Mouse (Mus musculus) hindlimb bud, embryonic 11.5 days (tissue): ENCODE data around the gene Msn.

Experiments used
- DNase-seq: peaks from one replicate; pipeline ENCODE4 v3.0.0-alpha.2; 2012; ENCODE audit warnings: low read depth, low spot score; ENCODE audit errors: extremely low spot score

Gene Msn

DNA sequence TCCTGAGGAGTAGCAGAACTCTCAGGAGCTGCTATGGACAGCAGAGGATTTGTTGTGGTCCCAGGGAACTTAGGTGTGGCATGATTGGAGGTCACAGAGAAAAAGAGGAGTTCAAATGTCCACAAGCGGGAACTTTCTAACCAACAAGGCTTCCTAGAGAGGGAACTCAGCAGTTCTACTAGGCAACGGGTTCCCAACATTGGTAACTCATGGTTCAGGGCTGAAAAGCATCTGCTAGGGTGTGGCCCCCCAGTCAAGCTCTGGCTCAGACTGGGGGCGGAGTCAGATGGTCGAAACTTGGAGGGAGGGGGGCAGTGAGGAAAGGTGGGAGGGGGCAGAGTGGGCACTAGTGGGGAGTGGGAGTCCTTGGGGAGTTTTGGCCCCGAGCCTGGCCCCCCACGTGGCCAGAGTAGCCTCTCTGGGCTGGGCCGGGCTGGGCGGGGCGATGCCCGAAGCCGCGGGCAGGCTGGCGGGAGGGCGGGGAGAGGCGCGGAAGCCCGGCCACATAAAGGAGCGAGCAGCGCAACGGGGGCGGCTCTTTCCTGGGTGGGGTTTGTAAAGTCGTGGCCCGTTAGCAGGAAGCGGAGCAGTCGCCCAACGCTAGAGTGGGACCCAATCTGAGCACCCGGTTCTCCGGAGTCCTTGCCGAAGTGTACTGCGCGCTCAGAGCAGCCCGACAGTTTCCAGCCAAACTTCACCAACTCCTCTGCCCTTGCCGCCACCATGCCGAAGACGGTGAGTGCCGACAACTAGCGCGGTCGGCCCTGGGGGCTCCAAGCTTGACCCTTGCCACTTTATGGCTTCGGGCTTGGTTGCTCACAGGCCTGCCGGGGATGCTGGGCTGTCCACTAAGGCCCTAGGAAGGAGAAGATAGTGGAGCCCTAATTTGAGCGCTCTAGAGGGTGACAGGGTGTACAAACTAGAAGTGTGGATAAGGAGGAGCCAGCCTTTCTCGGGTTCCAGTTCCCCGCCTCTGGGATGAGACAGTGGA is at the start of gene Msn:
TSS of gene Msn (plus strand) at position 534 of the 991 bp plus-strand sequence.
- no peak for DNase-seq

DNA sequence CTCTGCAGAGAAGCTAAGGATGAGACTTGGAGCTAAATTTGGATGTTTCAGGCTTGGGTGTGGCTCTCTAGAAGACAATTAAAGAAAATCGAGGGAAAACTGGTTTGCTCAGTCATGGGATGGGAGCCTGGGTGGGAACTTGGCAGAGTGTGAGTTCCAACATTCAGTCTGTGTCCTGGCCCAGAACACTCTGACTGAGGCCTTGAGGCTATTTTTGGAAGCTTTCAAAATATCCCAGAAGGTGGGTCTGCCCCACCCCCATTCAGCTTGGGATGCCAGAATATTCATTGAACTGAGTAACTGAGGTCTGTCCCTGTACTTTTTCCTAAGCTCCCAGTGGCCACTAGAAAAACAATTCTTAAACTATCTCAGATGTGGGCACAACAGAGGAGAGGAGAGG is 43.0 kb upstream of the Msn start:
- no peak for DNase-seq

DNA sequence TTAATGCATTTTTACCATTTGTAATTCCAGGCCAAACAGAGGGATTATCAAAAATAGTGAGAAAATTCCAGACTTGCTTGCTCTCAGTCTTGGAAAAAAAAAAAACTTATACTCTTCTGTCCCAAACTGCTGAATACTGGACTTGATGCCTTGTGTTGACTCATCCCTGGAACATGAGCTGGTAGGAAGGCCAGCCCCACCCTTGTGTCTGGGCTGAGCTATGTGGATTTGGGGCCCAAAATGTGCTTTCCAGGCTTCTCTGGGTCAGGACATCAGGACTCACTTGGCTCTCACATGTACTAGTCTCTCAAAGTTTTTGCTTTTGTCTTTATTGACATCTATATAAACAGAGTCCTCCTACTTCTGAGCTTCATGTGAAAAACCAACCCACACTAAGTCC is 18.1 kb upstream of the Msn start:
- no peak for DNase-seq

DNA sequence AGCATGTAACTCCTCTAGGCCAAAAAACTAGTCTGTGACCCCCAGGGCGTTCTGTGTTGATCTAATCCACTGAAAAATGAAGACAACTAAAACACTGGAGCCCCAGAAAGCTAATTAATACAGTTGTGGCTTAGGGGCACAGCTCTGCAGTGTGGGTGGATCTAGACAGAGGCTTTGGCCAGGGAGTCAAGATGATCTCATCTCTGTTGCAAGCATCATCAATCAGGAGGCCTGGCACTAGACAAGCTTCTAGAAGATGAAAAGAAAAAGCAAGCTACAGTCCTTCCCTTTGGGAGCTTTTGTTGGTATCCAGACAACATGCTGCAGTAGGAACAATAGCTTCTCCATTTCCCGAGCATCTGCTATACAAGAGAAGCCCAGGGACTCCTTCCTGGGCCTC is 9.6 kb upstream of the Msn start:
- DNase-seq = no peak

DNA sequence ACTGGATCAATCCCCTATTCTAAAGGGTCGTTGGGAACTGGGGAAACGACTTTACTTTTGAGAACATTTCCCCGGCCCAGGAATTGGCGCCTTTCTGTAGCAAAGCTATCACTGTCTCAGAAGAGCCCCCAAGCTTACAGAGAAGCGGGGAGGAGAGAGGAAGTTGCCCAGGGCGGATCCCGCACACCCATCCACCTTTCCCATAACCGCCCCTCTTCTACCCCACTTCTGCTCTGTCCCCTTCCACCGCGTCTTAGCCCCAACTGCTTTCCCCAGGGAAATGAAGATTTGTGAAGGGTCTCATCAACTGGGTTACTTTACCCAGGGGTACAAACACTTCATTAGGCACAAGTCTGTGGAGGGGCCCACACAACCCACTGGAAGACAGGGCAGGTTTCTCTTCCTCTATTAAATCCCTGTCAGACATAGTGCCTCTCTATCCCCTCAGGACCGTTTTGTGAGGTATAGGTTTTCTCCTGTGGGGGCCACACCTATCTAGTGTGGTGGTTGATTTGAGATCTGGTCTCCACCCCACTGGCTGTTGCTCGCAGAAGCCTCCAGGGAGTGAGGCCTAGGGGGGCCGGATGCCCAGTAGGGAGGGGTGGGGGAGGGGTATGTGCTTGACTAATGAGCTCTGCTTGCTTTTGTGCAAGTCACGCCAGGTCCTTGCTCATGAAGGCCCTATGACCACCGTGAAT is 820 bp downstream of the Msn start:
- DNase-seq = no peak

DNA sequence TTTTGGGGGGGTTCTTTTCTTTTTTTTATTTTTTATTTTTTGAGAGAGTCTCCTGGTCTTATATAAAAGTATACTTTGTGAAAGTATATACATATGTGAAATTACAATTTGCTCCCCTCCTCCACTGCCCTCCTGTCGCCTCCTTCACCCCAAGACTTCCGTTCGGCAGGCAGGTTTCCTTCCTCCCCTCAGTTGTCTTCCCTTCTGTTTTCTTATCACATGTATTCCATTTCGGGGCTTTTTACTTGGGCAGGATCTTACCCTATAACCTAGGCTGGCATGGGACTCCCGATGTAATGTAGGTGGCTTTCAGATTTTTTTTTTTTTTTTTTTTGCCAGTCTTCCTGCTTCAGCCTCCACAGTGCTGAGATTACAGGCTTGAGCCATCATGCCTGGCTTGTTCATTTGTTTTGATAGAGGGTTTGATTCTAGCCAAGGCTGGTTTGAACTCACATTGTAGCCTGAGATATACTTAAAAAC is 1.7 kb downstream of the Msn start:
- DNase-seq = no peak

DNA sequence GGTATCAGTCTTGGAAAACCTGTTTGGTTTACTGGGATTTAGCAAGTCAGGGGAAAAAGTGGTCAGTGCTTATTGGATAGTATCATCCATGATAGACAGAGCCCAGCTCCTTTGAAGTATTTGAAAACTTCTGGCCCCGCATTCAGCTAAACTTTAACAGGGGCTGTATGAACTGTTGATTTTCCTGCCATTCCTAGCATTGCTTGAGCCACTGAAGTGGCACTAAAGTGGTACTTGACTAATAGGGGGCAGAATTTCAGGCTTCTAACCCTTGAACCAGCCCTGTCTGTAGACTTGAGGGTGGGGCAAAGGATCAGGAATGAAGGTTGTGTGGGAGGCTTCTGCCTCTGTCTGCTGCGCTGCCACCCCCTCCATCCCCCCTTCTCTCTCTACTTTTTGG is 3.2 kb downstream of the Msn start:
- no peak for DNase-seq

DNA sequence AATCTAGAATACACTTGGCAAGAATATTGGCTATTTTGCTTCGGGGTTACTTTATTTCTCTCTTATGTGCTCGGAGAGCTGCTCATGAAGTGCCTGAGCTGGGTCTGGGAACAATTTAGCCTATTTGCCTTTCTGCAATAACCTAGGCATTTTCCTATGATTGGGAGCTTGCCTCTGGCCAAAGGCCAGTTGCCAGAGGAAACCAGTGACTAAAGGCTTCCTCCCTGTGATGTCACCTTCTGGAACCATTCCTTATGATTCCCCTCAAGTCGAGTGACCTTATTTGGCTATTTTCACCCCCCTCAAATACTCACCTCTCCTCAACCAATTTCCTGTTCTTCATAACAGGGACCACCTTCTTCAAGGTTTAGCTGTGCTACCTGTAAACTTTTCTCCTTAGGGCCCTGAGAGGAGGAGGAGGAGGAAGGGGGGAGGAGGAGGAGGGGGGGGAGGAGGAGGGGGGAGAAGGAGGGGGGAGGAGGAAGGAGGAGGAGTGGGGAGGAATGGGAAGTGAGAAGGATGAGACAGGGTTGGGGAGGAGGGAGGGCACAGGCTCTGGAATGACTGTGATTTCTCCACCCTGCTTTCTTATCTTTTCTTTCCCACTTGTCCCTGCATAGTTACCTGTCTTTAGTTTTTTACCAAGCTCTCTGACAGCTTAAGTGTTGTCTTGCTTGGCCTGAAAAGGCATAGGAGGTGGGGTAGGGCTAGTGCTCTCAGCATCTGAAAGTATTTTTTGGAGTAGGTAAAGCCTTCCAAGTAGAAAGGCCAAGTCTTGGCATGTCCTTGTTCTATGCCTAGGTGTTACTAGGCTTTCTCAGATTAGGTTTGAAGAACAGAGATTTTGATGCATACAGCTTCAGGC is 11.8 kb downstream of the Msn start:
- no peak for DNase-seq

DNA sequence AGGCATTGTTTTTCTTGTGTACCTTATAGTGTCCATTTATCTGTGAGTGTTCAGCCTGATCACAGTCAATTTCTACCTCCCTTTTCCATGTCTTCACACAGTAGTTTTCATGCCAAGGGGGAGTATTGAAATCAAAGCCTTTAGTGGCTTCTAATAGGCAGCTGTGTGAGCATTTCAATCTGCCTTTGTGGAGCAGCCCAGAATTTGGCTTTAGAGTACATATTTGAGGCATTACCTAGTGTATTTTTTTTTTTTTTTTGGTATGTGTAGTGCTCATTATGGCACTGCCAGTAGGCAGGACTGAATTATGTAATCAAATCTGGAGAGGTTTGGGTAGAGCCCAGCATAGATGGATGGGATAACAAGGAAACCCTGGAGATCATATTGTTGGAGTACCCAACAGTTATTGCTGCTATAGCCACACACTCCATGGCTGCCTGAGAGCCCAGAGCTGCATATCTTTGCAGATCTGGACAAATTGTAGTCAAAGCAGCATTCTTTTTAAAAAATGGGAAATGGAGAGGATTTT is 17.3 kb downstream of the Msn start:
- no peak for DNase-seq

DNA sequence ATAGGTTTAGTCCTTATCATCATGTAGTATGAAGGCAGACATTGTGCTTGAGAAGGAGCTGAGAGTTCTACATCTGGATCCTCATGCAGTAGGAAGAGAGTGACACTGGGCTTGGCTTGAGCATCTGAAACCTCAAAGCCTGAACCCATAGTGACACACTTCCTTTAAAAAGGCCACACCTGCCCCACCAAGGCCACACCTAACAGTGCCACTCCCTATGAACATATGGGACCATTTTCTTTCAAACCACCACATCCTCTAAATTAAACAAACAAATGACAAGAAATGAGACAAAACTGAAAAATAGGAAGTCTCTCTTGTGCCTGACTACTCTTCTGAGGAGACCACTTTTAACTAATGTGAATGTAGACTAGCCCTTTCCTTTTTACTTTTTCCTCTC is 19.7 kb downstream of the Msn start:
- no peak for DNase-seq

DNA sequence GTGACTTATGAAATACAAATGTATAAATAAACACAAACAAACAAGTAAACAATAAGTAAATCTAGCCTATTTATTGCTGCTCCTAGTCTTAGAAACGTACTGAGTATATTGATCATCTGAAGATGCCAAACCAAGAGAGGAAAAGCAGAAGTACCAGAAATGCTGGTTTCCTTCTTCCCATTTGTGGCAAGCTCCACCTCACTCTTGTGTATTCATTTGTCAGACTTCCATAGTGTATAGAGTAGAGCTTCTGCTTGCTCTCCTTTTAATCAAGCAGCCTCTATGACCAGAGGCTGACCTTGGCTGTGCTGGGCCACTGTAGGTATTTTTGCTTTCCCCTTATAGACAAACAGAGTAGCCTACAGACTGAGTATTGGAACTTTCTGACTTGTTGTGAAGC is 21.5 kb downstream of the Msn start:
- DNase-seq = no peak

DNA sequence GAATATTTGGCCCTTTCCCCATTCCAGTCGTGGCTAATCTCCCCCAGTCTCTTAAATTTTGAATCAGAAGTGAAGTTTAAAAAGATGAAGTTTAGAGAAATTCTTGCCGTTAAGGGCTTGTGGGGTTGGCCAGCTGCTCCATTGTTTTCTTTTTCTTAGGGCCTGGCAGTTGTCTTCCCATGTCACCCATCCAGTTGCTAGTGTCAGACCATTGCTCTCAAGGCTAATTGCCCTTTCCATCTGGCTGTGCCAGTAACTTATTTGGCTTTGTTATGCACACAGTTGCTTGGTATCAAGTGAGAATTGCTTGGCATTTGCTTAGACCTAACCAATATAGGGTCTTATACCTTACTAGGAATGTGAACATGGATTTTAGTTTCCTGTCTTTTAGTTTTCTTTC is 24.2 kb downstream of the Msn start:
- DNase-seq = no peak

DNA sequence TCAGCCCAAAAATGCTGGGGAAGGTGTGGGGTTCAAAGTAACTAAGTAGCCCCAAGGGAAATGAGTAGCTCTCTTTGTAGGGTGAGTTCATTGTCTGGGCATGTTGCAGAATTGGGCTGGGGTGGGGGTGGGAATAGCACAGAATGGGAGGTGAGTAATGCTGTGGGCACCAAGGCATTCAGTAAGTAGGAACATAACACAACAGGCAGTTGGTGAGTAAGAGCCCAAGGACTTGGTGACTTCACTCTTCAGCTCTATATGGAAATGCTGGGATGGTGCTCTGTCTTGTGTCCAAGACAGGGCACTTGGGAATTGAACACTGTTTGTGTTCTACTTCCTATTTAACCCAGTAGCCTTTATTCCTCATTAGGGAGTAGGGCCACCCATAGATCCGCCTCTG is 26.1 kb downstream of the Msn start:
- no peak for DNase-seq

DNA sequence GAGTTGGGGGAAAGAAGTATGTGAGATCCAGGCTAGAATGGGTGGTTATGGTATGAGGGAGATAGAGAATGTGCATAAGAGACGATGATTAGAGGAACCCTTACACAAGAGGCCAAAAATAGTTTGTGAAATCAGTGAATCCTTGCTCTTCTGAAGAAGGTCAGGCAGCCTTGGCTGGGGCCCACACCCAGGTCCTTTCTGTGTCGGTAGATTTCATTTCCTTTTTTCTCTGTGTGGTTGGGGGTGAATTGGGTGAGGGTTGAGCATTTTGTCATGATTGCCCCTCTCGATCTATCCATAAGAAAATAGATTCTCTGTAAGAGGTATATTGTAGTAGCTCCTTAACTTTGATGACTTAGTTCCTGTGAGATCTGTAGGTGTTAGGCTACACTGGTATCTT is 31.0 kb downstream of the Msn start:
- DNase-seq = no peak

DNA sequence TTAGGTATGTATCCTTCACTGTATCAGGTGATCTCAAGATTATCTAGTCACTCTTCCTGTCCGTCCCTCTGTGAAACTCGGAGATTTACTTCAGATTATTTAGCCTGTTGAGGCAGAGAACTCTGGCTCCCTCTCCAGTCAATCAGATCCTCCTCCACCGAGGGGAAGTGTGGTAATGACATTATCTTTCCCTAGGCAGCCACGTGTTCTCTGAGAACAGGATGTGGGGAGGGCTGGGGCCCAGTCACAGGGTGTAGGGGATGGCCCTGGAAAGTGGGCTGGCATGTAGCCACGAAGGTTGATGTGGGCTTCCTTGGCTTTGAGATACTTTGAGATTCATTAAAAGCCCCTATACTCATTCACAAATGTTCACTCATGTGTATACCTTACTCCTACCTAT is 34.3 kb downstream of the Msn start:
- no peak for DNase-seq

DNA sequence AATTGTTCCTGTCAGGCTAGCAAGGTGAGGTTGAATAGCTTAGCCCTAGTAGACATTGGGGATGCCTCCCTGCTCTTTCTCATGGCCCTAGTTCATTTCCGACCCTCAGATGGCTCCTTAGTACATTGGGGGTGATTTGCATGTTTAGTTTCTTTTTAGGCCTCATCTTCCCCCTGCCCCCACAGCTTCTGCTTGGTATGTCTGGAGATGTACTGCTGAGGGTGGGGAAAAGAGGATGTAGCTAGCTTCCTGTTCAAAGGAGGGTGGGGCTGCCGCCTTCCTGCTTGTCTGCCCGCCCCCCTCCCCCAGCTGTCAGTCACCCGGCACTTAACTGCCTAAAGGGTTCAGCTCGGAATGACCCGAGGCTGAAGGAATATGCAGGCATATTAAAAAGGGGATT is 34.8 kb downstream of the Msn start:
- DNase-seq = no peak

DNA sequence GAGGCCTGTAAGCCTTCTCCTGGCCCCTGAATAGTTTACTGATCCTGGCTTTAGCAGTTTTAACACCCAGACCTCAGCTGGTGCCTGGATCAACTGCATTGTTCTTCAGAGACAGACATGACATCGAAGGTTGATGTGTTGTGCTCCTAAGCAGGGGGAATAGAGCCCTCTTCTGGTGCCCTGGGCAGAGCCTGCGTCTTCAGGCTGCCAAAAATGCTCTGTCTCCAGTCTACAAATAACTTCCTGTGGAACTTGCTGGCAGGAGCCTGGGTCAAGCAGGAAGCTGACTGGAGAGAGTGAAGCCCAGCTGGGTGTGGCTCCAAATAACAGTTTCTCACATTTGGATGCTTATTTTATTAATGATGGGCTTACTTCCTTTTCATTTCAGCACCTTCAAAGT is 37.4 kb downstream of the Msn start:
- DNase-seq = no peak

DNA sequence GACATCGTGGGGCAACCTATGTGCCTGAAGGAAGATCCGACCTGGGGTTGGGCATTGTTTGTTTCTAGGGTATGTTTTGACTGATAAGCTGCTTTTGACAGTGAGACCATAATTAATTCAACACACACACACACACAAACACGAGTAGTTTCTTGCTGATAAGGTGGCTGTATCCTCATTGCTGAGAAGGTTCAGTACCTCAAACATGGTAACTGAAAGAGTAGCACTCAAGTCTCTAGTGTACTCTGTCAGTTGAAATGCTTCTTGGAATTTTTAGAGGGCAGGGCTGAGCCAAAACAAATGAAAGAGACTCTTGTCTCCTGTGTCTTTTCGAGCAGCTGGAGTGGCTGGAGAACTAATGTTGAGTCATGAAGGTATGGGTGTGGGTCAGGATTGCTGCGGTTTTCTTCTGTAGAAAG is 38.4 kb downstream of the Msn start:
- DNase-seq = no peak

DNA sequence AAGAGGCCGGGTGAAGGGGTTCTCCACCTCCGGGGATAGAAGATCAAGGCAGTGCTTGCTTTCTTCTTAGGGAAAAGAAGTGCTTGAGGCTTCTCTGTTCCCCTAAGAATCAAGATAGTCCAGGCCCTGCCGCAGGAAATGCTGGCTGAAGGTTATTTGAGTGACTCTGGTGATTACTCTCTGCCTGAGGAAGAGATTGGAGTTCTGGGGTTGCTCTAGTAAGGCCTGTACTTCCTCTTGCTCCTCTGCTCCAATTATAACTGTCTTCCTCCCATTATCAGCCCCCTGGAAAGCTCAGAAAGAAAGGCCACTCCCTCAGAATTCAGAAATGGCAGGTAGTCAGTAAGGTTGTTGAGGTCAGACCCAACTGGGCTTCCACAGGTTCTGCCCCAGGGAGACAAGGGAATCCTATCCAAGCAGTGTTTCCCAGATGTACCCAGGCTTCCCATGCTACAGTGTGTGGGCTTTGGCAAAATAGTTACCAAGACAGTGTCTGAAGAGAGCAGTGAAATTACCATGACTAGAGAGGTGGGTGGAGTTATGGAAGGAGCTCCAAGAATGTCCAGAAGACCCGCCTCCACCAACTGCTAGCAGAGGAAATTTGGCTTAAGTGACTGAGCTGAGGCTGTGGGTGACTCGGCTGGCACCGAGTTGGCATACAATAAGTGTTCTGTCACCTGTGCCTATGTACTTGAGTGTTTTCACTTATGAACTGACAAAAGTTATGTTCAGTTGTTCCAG is 39.2 kb downstream of the Msn start:
- no peak for DNase-seq

DNA sequence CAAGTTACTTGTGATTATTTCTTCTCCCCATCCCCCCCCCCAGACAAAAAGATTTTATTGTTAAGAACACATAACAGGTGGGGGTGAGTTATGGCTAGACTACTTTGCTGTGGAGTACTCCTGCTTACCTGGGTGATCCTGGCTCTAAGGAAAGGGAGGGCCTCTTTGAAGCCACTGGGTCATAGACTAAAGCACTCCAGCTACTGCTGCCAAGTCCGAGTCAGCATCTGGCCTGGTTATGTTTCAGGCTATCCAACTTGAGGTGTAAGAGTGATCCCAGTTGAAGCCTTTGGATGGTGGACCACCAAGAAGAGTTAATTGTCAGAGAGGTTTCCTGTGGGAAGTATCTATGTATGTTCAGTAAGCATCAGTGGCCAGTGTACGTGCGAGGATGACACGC is 39.7 kb downstream of the Msn start:
- DNase-seq = no peak
